Mouse (Mus musculus): ENCODE data around the gene Ccnt1.

Ccnt1 gene

DNA sequence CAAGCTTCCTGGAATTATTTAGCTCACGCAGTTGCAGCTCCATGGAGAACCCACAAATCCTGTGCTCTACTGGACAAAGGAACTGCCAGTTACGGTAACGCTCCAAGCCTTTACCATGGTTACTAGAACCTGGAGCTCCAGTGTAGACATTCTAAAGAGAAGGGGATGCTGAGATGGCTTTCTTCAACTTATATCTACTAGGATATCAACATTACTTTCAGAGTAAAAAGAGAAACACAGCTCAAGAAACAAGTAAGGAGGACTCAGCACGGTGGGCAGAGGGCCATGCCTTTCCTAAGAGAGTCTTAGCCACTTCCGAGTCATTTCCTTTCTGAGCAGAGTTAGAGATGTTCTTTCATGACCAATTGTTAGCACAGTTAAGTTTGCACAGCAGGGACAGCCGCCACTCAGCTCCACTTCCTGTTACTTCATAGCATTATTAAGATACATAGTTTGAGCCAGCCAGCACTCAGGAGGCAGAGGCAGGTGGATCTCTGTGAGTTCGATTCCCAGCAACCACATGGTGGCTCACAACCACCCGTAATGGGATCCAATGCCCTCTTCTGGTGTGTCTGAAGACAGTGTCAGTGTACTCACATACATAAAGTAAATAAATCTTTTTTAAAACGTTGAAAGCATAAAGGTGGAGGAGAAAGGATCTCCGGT is at the start of gene Ccnt1, which contains the start of gene 4930415O20Rik:
Ccnt1 (minus strand) TSS at position 51 of the 666 bp plus-strand sequence.
4930415O20Rik (plus strand) TSS at position 132 of the 666 bp plus-strand sequence.
- DNase-seq: no peak

GRCm38 (mm10) chr15:98617176-98617537 is 46.4 kb upstream of the Ccnt1 start:
- DNase-seq: peak; percentile 58

GRCm38 (mm10) chr15:98616362-98617175 is 45.8 kb upstream of the Ccnt1 start:
- DNase-seq: no peak

DNA sequence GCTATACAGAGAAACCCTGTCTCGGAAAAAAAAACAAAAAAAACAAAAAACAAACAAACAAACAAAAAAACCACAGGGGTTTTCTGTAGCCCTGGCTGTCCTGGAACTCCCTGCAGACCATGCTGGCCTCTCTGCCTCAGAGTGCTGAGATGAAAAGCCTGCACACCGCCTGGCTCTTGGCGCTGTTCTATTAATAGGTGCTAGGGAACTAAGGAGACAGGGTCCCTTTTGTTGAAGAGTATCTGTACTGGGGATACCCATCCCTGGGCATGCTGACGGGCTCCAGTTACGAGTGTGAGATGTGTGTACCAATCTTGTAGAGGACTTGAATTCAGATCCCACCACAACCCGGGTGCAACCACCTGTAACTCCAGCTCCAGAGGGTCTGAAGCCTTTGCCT is 45.0 kb upstream of the Ccnt1 start:
- no peak for DNase-seq

- DNase-seq: no peak
These were observed 44.2 kb upstream of the Ccnt1 start for GRCm38 (mm10) chr15:98614971-98615370.

DNA sequence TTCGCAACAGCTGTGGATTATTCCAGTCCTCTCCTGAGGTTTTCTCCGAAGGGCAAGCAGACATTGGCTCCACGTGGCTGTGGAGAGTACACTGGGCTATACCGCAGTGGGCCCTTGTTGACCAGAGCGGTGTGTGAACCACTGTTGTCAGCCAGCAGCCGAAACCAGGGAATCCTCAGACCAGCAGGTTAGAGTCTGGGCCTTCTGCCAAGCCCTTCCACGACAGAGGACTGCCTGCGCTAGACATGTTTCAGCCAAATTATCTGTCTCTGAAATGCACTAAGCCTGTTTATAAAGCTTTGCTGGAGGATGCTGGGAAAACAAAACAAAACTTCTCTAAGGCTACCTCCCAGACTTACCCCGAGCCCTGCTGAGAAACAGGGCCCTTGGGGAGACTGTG is 43.8 kb upstream of the Ccnt1 start:
- no peak for DNase-seq

DNA sequence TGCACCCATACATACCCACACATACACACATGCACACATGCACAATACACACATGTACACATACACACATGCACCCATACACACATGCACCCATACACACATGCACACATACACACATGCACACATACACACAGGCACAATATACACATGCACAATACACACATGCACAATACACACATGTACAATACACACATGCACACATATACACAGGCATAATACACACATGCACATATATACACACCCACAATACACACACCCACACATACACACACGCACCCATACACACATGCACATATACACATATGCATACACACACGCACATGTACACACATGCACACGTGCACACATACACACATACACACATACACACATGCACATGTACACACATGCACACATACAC is 41.5 kb upstream of the Ccnt1 start:
- DNase-seq: no peak

DNA sequence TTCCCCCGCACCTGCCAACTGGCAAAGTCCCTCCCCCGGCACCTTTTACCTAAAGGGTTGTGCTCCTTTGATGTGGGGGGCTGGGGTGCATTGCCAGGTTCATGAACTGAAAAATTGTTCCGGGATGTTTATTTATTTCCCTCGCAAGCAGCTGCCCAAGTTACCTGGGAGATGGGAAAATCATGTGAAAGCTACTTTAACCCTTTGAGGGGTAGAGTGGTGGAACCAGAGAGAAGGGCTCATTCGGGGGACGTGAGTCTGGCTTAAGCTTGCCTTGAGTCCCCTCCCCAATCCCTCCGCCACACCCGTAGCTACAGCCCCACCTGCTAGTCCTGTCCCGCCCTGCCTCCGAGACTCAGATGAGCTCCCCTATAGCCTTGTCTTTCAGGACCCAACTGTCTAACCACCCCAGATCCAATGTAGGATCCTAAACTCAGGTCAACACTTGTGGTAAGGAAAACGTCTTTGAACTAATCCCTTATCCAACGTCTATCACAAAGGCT is 39.5 kb upstream of the Ccnt1 start:
- no peak for DNase-seq

GRCm38 (mm10) chr15:98609331-98610130 is 38.8 kb upstream of the Ccnt1 start, which contains the start of gene Adcy6:
Gene Adcy6 (minus strand): TSS chr15:98610076.
- peak; percentile 81 for DNase-seq

DNA sequence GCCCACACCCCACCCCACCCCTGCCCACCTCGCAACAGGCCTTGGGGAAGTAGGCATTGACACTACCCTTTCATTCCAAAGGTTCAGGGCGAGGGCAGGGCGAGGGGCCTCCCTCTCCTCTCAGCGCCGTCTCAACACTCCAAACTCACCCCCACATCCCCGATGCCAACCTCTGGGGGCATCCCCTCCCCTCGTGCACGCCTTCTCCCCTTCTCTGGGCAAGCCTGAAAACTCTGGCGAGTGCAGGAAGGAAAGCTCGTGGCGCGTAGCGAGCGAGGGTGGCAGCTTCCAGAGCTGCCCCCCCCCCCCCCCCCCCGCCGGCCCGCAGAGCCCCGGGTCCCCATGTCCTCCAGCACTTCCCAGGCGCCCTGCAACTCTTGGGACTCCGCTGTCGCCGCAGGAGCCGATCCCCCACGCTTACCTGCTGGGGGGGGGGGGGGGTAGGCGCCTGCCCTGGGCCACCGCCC is 38.1 kb upstream of the Ccnt1 start:
- DNase-seq: peak; percentile 44

DNA sequence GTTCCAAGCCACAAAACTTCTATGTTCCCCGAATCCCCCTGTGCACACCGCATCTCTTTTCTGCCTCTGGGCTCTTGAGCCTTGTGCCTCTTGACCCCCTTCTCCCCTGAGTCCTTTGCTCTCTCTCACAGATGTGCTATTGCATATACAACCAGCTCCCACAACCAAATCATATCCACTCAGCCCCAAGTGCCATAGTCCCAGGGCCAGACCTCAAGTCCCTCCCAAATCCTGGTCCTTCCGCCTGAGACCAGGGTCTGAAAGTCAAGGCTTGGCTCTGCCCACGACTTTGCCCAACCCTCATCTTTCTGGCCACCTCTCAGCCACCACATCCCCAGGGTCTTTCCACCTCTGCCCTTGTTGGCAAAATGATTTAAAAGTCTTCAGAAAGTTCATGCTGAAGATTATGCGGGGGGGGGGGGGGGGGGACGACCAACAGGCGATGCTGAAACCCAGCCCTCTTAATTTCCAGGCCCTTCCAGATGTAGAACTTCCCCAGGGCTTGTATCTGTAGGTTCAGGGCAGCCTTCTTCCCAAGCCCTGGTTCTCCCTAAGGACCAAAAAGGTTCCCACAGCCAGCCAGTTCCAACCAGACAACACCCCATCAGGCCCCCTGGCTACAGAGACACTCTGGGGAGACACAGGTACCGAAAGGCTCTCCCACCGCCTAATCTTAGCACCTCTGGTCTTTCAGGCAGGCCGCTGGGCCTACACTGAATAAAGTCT is 37.5 kb upstream of the Ccnt1 start:
- DNase-seq: no peak

GRCm38 (mm10) chr15:98607557-98607956 is 36.8 kb upstream of the Ccnt1 start:
- no peak for DNase-seq

DNA sequence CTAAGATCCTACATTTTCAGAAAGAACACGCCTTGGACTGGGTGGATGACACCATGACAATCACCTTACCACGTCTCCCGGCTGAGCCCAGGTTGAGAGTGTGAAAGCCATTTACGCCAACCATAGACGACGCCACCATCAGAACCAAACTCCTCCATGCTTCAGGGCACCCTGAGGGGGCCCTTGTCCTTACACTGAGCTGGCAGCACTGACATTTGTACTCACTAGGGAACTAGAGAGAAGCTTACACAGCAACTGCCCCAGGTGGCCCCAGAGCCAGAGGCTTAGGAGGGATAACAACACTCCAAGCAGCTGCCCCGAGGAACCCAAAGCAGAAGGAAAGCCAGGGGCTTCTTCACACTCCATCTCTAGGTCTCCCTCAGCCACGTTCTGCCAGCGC is 36.0 kb upstream of the Ccnt1 start:
- no peak for DNase-seq

GRCm38 (mm10) chr15:98606051-98606536 is 35.4 kb upstream of the Ccnt1 start:
- DNase-seq: no peak

GRCm38 (mm10) chr15:98604041-98604575 is 33.4 kb upstream of the Ccnt1 start:
- DNase-seq: no peak

DNA sequence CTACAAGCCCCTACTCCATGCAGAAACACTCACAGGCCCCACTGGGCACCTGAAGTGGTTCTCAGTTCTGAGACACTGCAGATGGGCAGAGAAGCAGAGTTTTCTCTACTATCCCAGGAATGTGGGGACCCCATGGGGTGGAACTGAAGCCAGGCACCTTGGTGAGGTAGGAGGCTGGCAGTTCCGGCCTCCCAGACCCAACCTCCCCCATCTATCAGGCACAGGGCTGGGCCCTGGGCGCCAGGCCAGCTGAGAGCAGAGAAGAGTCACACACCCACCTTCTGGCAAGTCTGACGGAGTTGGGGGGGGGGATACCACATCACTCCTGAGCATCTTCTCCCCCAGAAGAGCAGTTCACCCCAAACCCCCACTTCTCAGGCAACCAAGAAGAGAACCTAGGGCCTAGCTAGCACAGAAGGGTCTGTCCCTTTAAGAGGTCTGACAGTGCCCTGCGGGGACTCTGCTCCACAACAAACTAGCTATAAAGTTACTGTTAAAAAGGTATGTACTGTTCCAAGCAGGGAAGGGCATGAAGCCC is 32.3 kb upstream of the Ccnt1 start:
- DNase-seq: no peak

GRCm38 (mm10) chr15:98602191-98602881 is 31.6 kb upstream of the Ccnt1 start:
- DNase-seq: no peak

DNA sequence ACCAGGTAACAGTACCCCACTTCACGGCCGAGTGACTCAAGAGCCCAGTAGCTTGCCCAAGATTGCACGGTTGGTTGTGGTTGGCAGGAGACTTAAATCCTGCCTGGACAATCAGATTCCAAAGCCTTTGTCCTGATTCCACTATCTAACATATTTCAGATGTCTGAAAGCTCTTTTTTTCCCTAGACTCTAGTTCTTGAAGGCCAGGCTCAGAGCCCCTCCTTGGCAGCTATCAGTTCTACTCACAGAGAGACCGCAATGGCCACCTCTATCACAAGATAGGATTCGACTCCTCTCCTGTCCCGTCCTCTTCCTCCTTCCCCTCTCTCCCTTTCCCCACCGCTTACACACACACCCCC is 31.1 kb upstream of the Ccnt1 start:
- no peak for DNase-seq

- no peak for DNase-seq
These were observed 29.4 kb upstream of the Ccnt1 start for GRCm38 (mm10) chr15:98600036-98600709.

- no peak for DNase-seq
These were observed 25.9 kb upstream of the Ccnt1 start for GRCm38 (mm10) chr15:98596609-98597008.
